Mouse (Mus musculus) heart, postnatal 0 days (tissue): ENCODE measurements at regions not wholly inside any gene's neighbourhood (a gene's known extent, or its start where the extent isn't known, plus 50 kb on each side); places are given as distances from the start of the nearest gene placed in this dataset. TPM values are rescaled to one million over a fixed set of nuclear protein-coding genes. Genes with fewer than 3 reads are reported as not detected.

Experiments
- ATAC-seq: fragments of 200-750 bp; cut with Nextera tagmentation; 2 replicates; pipeline ENCODE4 v1.8.0; 2017; ENCODE audit warnings: low read depth, moderate number of reproducible peaks, moderate library complexity; ENCODE audit not compliant: insufficient read depth
- DNase-seq: peaks from one replicate; pipeline ENCODE4 v3.0.0-alpha.2; 2016; ENCODE audit warnings: low spot score
- H3K27ac ChIP-seq: fragments of 300-500 bp; sonication (generic); 2 replicates; pipeline ENCODE4 v1.5.1; 2014; ENCODE audit warnings: low read depth, mild to moderate bottlenecking
- H3K27me3 ChIP-seq: fragments of 300-500 bp; sonication (generic); 2 replicates; pipeline ENCODE4 v1.6.1; 2014; ENCODE audit warnings: low read length, mixed read lengths; ENCODE audit not compliant: control insufficient read depth, insufficient read depth
- H3K36me3 ChIP-seq: fragments of 300-500 bp; sonication (generic); replicated peaks from 2 replicates; pipeline ENCODE4 v1.6.1; 2014; ENCODE audit warnings: low read length, mixed read lengths; ENCODE audit not compliant: control insufficient read depth, insufficient read depth
- H3K4me1 ChIP-seq: fragments of 300-500 bp; sonication (generic); 2 replicates; pipeline ENCODE4 v1.6.1; 2014; ENCODE audit warnings: antibody characterized with exemption; ENCODE audit not compliant: control insufficient read depth, insufficient read depth
- H3K4me2 ChIP-seq: fragments of 300-500 bp; sonication (generic); 2 replicates; pipeline ENCODE4 v1.6.1; 2014; ENCODE audit warnings: low read depth, mild to moderate bottlenecking, low read length, moderate library complexity
- H3K4me3 ChIP-seq: fragments of 300-500 bp; sonication (generic); 2 replicates; pipeline ENCODE4 v1.5.1; 2014; ENCODE audit warnings: low read depth, low read length
- H3K9ac ChIP-seq: fragments of 300-500 bp; sonication (generic); replicated peaks from 2 replicates; pipeline ENCODE4 v1.6.1; 2014; ENCODE audit warnings: low read depth, low read length, mixed read lengths
- H3K9me3 ChIP-seq: fragments of 300-500 bp; sonication (generic); replicated peaks from 2 replicates; pipeline ENCODE4 v1.6.1; 2016; ENCODE audit warnings: low read length; ENCODE audit not compliant: control insufficient read depth
- CTCF ChIP-seq: IDR thresholded peaks from 2 replicates; pipeline ENCODE4 v1.5.1; 2016; ENCODE audit warnings: antibody characterized with exemption, control low read depth, low read depth
- EP300 ChIP-seq: IDR thresholded peaks from 2 replicates; pipeline ENCODE4 v1.6.1; 2016; ENCODE audit warnings: antibody characterized with exemption, low read depth
- WGBS: fragments of 180-500 bp; shearing (Covaris S2); extraction: QIAGEN DNeasy Blood & Tissue Kit; methylation state at CpG from one replicate; pipeline ENCODE4 v1.1.7; 2014; 5-methylcytosine and 5-hydroxymethylcytosine counted together
- microRNA-seq: library from miRNA; unstranded; fragments of <30 nt; microRNA quantifications from one replicate; pipeline ENCODE4, GENCODE M21; 2016

DNA sequence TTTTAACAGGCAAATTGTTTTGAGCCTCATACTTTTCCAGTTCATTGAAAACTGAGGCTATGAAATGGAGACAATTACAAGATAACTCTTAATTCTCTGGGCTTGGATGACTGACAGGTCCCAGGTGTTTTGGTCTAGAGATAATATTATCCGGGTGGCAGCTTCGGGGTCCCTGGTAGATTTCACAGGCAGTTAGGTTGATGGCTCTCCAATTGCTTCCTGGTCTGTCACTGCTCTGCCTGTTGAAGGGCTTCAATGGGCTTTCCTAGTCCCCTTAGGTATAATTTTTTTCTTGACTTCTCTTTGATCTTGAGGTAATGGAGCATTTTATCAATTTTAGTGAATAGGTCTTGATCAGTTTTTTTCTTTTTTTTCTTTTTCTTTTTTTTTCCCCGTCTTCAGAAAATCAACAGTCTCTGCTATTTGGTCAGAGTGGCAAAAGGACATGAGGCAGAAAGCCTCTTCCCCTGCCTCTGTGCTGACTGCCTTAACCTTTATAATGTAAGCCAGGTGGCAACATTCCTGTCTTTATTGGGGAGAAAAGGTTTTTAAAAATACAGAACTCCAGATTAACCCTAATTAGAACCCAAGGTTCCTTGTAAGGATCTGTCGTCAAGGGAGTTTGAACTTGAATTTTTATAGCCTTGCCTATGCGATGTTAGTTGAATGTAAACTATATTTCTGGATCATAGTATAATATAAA is 896.0 kb upstream of the Flrt2 start:
- no peak overlapping the region for H3K27ac ChIP-seq
- no peak overlapping the region for H3K4me2 ChIP-seq
- H3K9ac ChIP-seq, result no peak overlapping the region
- H3K4me3 ChIP-seq, result no peak overlapping the region
- ATAC-seq (no peak), DNase-seq (no peak)
- H3K4me1 ChIP-seq, result no peaks in the 10 kb centered on the region
- WGBS, result 52% methylated on average over 5 of the region's 5 CpGs
- H3K36me3 ChIP-seq, result no peaks in the 10 kb centered on the region
- H3K9me3 ChIP-seq, result no peaks in the 10 kb centered on the region
- H3K27me3 ChIP-seq, result no peaks in the 10 kb centered on the region
- no peak for TF ChIP-seq EP300

- Histone ChIP-seq H3K9me3 (no peaks in the 10 kb centered on the region), H3K27ac (no peak overlapping the region), H3K4me1 (no peaks in the 10 kb centered on the region), H3K4me3 (no peak overlapping the region), H3K4me2 (no peak overlapping the region), H3K9ac (no peak overlapping the region), H3K27me3 (no peaks in the 10 kb centered on the region), H3K36me3 (no peaks in the 10 kb centered on the region)
- 88% methylated on average over 1 of the region's 1 CpGs for WGBS
- ATAC-seq (no peak), DNase-seq (no peak)
- TF ChIP-seq CTCF, result no peak
- TF ChIP-seq EP300, result no peak
Measured at GRCm38 (mm10) chr12:94804692-94805091, 887.3 kb upstream of the Flrt2 start.

DNA sequence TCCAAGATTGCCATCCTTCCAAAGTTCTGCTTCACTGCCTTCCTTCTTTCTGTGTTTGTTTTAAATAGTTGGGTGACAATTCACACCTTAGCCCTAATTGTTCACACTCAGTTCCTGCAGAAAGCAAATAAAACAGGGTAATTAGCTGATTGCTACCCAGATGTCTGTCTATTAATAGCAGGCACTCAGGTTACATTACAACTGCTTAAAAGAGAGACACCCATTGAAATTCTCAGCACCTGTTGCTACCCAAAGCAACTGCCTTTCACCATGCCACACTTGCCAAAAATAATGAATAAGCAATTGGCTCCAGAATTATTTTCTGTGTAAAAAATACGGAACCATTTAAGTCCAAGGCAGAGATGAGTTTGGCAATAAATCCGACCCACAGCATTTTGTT is 860.6 kb upstream of the Flrt2 start:
- 84% methylated on average over 2 of the region's 2 CpGs for WGBS
- DNase-seq, result no peak
- H3K36me3 ChIP-seq, result no peaks in the 10 kb centered on the region
- no peak for ATAC-seq
- H3K4me1 ChIP-seq, result no peaks in the 10 kb centered on the region
- no peaks in the 10 kb centered on the region for H3K9me3 ChIP-seq
- H3K4me3 ChIP-seq, result no peak overlapping the region
- H3K27me3 ChIP-seq, result no peaks in the 10 kb centered on the region
- H3K27ac ChIP-seq, result no peak overlapping the region
- H3K4me2 ChIP-seq, result no peak overlapping the region
- TF ChIP-seq CTCF (no peak), EP300 (no peak)
- H3K9ac ChIP-seq, result no peak overlapping the region

GRCm38 (mm10) chr12:94862720-94863119 is 829.3 kb upstream of the Flrt2 start:
- no peaks in the 10 kb centered on the region for H3K27me3 ChIP-seq
- no peak overlapping the region for H3K4me2 ChIP-seq
- TF ChIP-seq CTCF, result no peak
- TF ChIP-seq EP300, result no peak
- no peak overlapping the region for H3K9ac ChIP-seq
- H3K4me1 ChIP-seq, result no peaks in the 10 kb centered on the region
- H3K4me3 ChIP-seq, result no peak overlapping the region
- H3K36me3 ChIP-seq, result no peaks in the 10 kb centered on the region
- no peak overlapping the region for H3K27ac ChIP-seq
- no peaks in the 10 kb centered on the region for H3K9me3 ChIP-seq
- ATAC-seq (no peak), DNase-seq (no peak)

DNA sequence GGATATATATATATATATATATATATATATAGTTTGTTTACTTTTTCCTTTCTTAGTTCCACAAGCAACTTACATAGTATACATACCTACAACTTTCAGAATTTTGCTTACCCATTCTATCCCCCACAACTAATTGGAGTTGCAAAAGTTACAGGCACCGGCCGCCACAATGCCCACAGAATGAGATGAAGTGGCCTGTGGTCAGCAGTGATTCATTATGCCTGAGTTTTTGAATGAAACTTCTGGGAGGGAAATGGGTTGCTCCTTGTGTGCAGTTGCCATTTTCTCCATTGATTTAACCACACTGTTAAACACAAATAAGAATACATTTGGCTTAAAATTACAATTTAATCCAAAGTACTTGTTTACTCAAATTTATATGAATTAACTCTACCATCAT is 781.2 kb upstream of the Flrt2 start:
- no peaks in the 10 kb centered on the region for H3K27me3 ChIP-seq
- no peak for ATAC-seq
- no peaks in the 10 kb centered on the region for H3K4me1 ChIP-seq
- H3K9ac ChIP-seq, result no peak overlapping the region
- H3K36me3 ChIP-seq, result no peaks in the 10 kb centered on the region
- WGBS, result 85% methylated on average over 2 of the region's 2 CpGs
- TF ChIP-seq CTCF (no peak), EP300 (no peak)
- no peak overlapping the region for H3K4me3 ChIP-seq
- H3K27ac ChIP-seq, result no peak overlapping the region
- H3K4me2 ChIP-seq, result no peak overlapping the region
- no peaks in the 10 kb centered on the region for H3K9me3 ChIP-seq
- DNase-seq, result no peak

DNA sequence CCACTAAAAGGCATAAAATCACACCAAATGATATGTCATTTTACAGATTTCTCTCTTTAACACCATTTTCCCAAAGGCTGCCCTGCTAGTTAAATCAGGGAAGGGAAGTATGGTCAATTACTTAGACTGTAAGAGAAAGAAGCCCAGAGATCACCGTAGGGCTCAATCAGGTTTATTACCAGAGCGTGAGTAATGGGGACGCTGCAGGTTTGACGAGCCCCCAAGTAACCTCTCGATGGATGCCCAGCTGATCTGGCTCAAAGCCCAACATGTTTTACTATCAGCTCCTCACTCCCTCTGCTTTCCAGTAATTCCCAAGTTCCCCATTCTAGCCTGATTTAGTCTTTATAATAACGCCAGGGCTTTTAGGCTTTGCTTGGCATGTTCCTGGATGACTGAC is 749.0 kb upstream of the Flrt2 start:
- no peak for ATAC-seq
- no peaks in the 10 kb centered on the region for H3K27me3 ChIP-seq

More for the DNA sequence above, 749.0 kb upstream of the Flrt2 start:
- Histone ChIP-seq H3K9me3 (no peaks in the 10 kb centered on the region), H3K4me2 (no peak overlapping the region), H3K36me3 (no peaks in the 10 kb centered on the region), H3K9ac (no peak overlapping the region), H3K4me3 (no peak overlapping the region), H3K27ac (no peak overlapping the region), H3K4me1 (no peaks in the 10 kb centered on the region)
- no peak for DNase-seq
- TF ChIP-seq EP300 (no peak), CTCF (no peak)
- 75% methylated on average over 6 of the region's 6 CpGs for WGBS

Small RNA genes lying in the stretch of these regions (microRNA-seq; reads per million reads assigned to microRNA genes)
- gene Mir8099-2, result not detected
